Mouse (Mus musculus) embryonic facial prominence, embryonic 15.5 days (tissue): ENCODE results near the gene Mrpl50. TPM values are rescaled to one million over a fixed set of nuclear protein-coding genes. Genes with fewer than 3 reads are reported as not detected.
"Not testable (repeated sequence)": the region's sequence is repeated elsewhere in the genome, so short reads cannot be mapped to it uniquely, and the experiment has no call there.

Experiments used
- ATAC-seq: fragments of 200-750 bp; cut with Nextera tagmentation; 2 replicates; pipeline ENCODE4 v1.8.0; 2017; ENCODE audit warnings: low read depth, moderate TSS enrichment; ENCODE audit not compliant: insufficient number of reproducible peaks, low FRiP score, low TSS enrichment
- H3K27ac ChIP-seq: fragments of 300-500 bp; sonication (generic); replicated peaks from 2 replicates; pipeline ENCODE4 v1.5.1; 2015; ENCODE audit warnings: mild to moderate bottlenecking, inconsistent platforms
- H3K27me3 ChIP-seq: fragments of 300-500 bp; sonication (generic); 2 replicates; pipeline ENCODE4 v1.6.1; 2015; ENCODE audit warnings: inconsistent platforms
- H3K36me3 ChIP-seq: fragments of 300-500 bp; sonication (generic); 2 replicates; pipeline ENCODE4 v1.6.1; 2015; ENCODE audit warnings: mild to moderate bottlenecking, inconsistent platforms
- H3K4me1 ChIP-seq: fragments of 300-500 bp; sonication (generic); 2 replicates; pipeline ENCODE4 v1.6.1; 2015; ENCODE audit warnings: inconsistent platforms
- H3K4me2 ChIP-seq: fragments of 300-500 bp; sonication (generic); replicated peaks from 2 replicates; pipeline ENCODE4 v1.6.1; 2015; ENCODE audit warnings: mild to moderate bottlenecking, inconsistent platforms
- H3K4me3 ChIP-seq: fragments of 300-500 bp; sonication (generic); replicated peaks from 2 replicates; pipeline ENCODE4 v1.5.1; 2015; ENCODE audit warnings: mild to moderate bottlenecking, inconsistent platforms
- H3K9ac ChIP-seq: fragments of 300-500 bp; sonication (generic); 2 replicates; pipeline ENCODE4 v1.6.1; 2015; ENCODE audit warnings: inconsistent platforms
- H3K9me3 ChIP-seq: fragments of 300-500 bp; sonication (generic); replicated peaks from 2 replicates; pipeline ENCODE4 v1.6.1; 2016; ENCODE audit warnings: inconsistent platforms
- WGBS: fragments of 180-500 bp; shearing (Covaris S2); methylation state at CpG from one replicate; pipeline ENCODE4 v1.1.7; 2015; 5-methylcytosine and 5-hydroxymethylcytosine counted together
- polyA plus RNA-seq: library from polyadenylated mRNA; unstranded; fragments of >200 nt; fragmentation: Nextera tagmentation; extraction: Ambion mirVana; gene quantifications from 2 replicates; pipeline ENCODE4 v1.2.1, GENCODE M21; 2015

Gene Mrpl50
- polyA plus RNA-seq, 1 experiment from 2014 or later: 68.9 TPM

GRCm38 (mm10) chr4:49506386-49506785, 14.5 kb downstream of the Mrpl50 start, which contains the start of gene Baat:
TSS of gene Baat (minus strand) at chr4:49506557.
- no peak within 1 kb of the TSS for H3K9ac ChIP-seq

GRCm38 (mm10) chr4:49503563-49503962, 17.3 kb downstream of the Mrpl50 start:
- Histone ChIP-seq H3K4me1 (no peaks in the 10 kb centered on the region), H3K27ac (no peak overlapping the region), H3K36me3 (no peaks in the 10 kb centered on the region), H3K4me3 (no peak overlapping the region), H3K27me3 (no peaks in the 10 kb centered on the region), H3K9me3 (no peaks in the 10 kb centered on the region), H3K4me2 (no peak overlapping the region), H3K9ac (no peak overlapping the region)
- WGBS: 89% methylated on average over 1 of the region's 1 CpGs
- ATAC-seq: no peak

More at GRCm38 (mm10) chr4:49506386-49506785, 14.5 kb downstream of the Mrpl50 start, which contains the start of gene Baat:
- Histone ChIP-seq H3K4me1 (no peaks in the 10 kb centered on the region), H3K4me2 (no peak within 1 kb of the TSS), H3K27ac (no peak within 1 kb of the TSS), H3K9me3 (no peaks in the 10 kb centered on the region), H3K4me3 (no peak within 1 kb of the TSS), H3K36me3 (no peaks in the 10 kb centered on the region), H3K27me3 (no peaks in the 10 kb centered on the region)
- WGBS: 73% methylated on average over 3 of the region's 3 CpGs
- no peak for ATAC-seq

- not testable (repeated sequence) for H3K4me3 ChIP-seq, H3K9ac ChIP-seq, H3K4me1 ChIP-seq, H3K27ac ChIP-seq, H3K9me3 ChIP-seq, H3K27me3 ChIP-seq, H3K4me2 ChIP-seq, H3K36me3 ChIP-seq, ATAC-seq
- WGBS: 70% methylated on average over 3 of the region's 3 CpGs
These were observed 34.8 kb downstream of the Mrpl50 start for GRCm38 (mm10) chr4:49485934-49486650.

GRCm38 (mm10) chr4:49485442-49485841, 35.5 kb downstream of the Mrpl50 start:
- no peak for ATAC-seq
- Histone ChIP-seq H3K4me2 (no peak overlapping the region), H3K36me3 (no peaks in the 10 kb centered on the region), H3K9me3 (no peaks in the 10 kb centered on the region), H3K4me1 (no peaks in the 10 kb centered on the region), H3K4me3 (no peak overlapping the region), H3K27ac (no peak overlapping the region), H3K9ac (no peak overlapping the region), H3K27me3 (no peaks in the 10 kb centered on the region)

- H3K36me3 ChIP-seq: no peaks in the 10 kb centered on the region
- H3K9me3 ChIP-seq: no peaks in the 10 kb centered on the region
- no peaks in the 10 kb centered on the region for H3K27me3 ChIP-seq
- 0 out of 2 replicates have a peak overlapping the region, but pooled peaks have one; percentile 11 for H3K27ac ChIP-seq
- ATAC-seq: peak; percentile 60; the same call in 1 of the 2 replicates
- H3K4me3 ChIP-seq: no peak overlapping the region
- WGBS: 34% methylated on average over 3 of the region's 3 CpGs
- H3K4me2 ChIP-seq: no peak overlapping the region
- H3K4me1 ChIP-seq: no peaks in the 10 kb centered on the region
- no peak overlapping the region for H3K9ac ChIP-seq
These were observed 40.0 kb downstream of the Mrpl50 start for GRCm38 (mm10) chr4:49480896-49481295.

GRCm38 (mm10) chr4:49480104-49480760, 40.7 kb downstream of the Mrpl50 start:
- H3K36me3 ChIP-seq: no peaks in the 10 kb centered on the region
- H3K4me1 ChIP-seq: no peaks in the 10 kb centered on the region
- 18% methylated on average over 21 of the region's 21 CpGs for WGBS
- 0 out of 2 replicates have a peak overlapping the region, but pooled peaks have one; percentile 11 for H3K27ac ChIP-seq
- no peak for ATAC-seq
- H3K9ac ChIP-seq: no peak overlapping the region
- H3K9me3 ChIP-seq: no peaks in the 10 kb centered on the region
- peak overlapping the region; percentile 21; the same call in 1 of the 2 replicates for H3K4me2 ChIP-seq
- peak overlapping the region; percentile 10; the same call in 1 of the 2 replicates for H3K4me3 ChIP-seq
- no peaks in the 10 kb centered on the region for H3K27me3 ChIP-seq

GRCm38 (mm10) chr4:49479035-49479434, 41.9 kb downstream of the Mrpl50 start:
- H3K9me3 ChIP-seq, H3K27me3 ChIP-seq, H3K4me3 ChIP-seq, H3K9ac ChIP-seq, H3K4me2 ChIP-seq, H3K4me1 ChIP-seq, H3K27ac ChIP-seq, ATAC-seq, H3K36me3 ChIP-seq: not testable (repeated sequence)
- 29% methylated on average over 2 of the region's 2 CpGs for WGBS

- ATAC-seq: no peak
These were observed 42.6 kb downstream of the Mrpl50 start for GRCm38 (mm10) chr4:49478118-49478877.

GRCm38 (mm10) chr4:49474583-49474982, 46.3 kb downstream of the Mrpl50 start:
- ATAC-seq: no peak
- Histone ChIP-seq H3K4me2 (no peak overlapping the region), H3K27me3 (no peaks in the 10 kb centered on the region), H3K9me3 (no peaks in the 10 kb centered on the region), H3K36me3 (no peaks in the 10 kb centered on the region), H3K9ac (no peak overlapping the region), H3K27ac (no peak overlapping the region), H3K4me1 (no peaks in the 10 kb centered on the region), H3K4me3 (no peak overlapping the region)

More at GRCm38 (mm10) chr4:49478118-49478877, 42.6 kb downstream of the Mrpl50 start:
- Histone ChIP-seq H3K27me3 (no peaks in the 10 kb centered on the region), H3K4me3 (peak overlapping the region; percentile 24), H3K9me3 (no peaks in the 10 kb centered on the region), H3K36me3 (no peaks in the 10 kb centered on the region), H3K9ac (no peak overlapping the region), H3K4me2 (peak overlapping the region; percentile 46), H3K4me1 (no peaks in the 10 kb centered on the region), H3K27ac (no peak overlapping the region)
- 20% methylated on average over 19 of the region's 19 CpGs for WGBS

GRCm38 (mm10) chr4:49473435-49474100, 47.3 kb downstream of the Mrpl50 start, which contains the start of gene Acnat1:
TSS of gene Acnat1 (minus strand) at chr4:49473912.
- Histone ChIP-seq H3K27me3 (no peaks in the 10 kb centered on the region), H3K9ac (no peak within 1 kb of the TSS), H3K36me3 (no peaks in the 10 kb centered on the region), H3K4me2 (no peak within 1 kb of the TSS), H3K4me3 (no peak within 1 kb of the TSS), H3K9me3 (no peaks in the 10 kb centered on the region), H3K4me1 (no peaks in the 10 kb centered on the region), H3K27ac (no peak within 1 kb of the TSS)
- WGBS: 38% methylated on average over 3 of the region's 3 CpGs
- ATAC-seq: no peak
